Mouse (Mus musculus): ENCODE measurements at regions not wholly inside any gene's neighbourhood (a gene's known extent, or its start where the extent isn't known, plus 50 kb on each side); places are given as distances from the start of the nearest gene placed in this dataset.

DNA sequence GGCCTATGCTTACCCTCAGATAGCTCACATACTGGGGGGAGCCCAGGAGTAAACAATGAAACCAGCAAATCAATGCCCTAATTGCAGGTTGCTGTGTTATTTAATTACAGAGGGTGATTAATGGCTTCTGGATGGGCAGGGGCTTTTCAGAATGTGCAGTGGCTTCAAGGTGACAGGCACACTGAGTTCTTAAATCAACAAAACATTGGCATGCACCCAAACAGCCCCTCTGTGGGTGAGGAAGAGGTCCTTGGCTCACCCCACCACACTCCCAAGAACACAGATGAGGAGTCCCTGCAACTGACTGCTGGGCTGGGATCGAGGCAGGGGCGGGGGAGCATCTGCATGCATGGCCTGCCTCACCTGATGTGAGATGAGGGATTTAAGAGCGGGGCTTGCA is 255.5 kb downstream of the Cryba4 start:
- Histone ChIP-seq H3K36me3 (ENCODE audit: control insufficient read depth, insufficient read depth, low read length, poor library complexity, severe bottlenecking) (no peaks in the 10 kb centered on the region), H3K27ac (ENCODE audit: insufficient read depth, low read length) (no peak overlapping the region), H3K9ac (ENCODE audit: low read depth, poor library complexity, severe bottlenecking) (no peak overlapping the region), H3K27me3 (ENCODE audit: control insufficient read depth, insufficient read depth, low read length, poor library complexity, severe bottlenecking) (no peaks in the 10 kb centered on the region), H3K4me3 (ENCODE audit: low read depth, low read length) (no peak overlapping the region), H3K9me3 (replicated peaks; ENCODE audit: control insufficient read depth, insufficient read depth, low read length, poor library complexity, severe bottlenecking) (no peaks in the 10 kb centered on the region), H3K4me1 (ENCODE audit: control insufficient read depth, insufficient read depth, low read length) (no peaks in the 10 kb centered on the region)
- TF ChIP-seq POLR2A (IDR thresholded peaks at IDR 0.05; ENCODE audit: insufficient read depth, low read length) (no peak), EP300 (IDR thresholded peaks at IDR 0.05; ENCODE audit: insufficient read depth, low read depth, low read length) (no peak), CTCF (IDR thresholded peaks at IDR 0.05; ENCODE audit: low read depth, low read length) (no peak)

GRCm38 (mm10) chr5:112001742-112002701 is 250.3 kb downstream of the Cryba4 start:
- no peak overlapping the region for H3K9ac ChIP-seq (ENCODE audit: low read depth, poor library complexity, severe bottlenecking)
- no peaks in the 10 kb centered on the region for H3K27me3 ChIP-seq (ENCODE audit: control insufficient read depth, insufficient read depth, low read length, poor library complexity, severe bottlenecking)
- H3K4me1 ChIP-seq (ENCODE audit: control insufficient read depth, insufficient read depth, low read length) = no peaks in the 10 kb centered on the region
- TF ChIP-seq EP300 (IDR thresholded peaks at IDR 0.05; ENCODE audit: insufficient read depth, low read depth, low read length) (no peak), POLR2A (IDR thresholded peaks at IDR 0.05; ENCODE audit: insufficient read depth, low read length) (no peak), CTCF (IDR thresholded peaks at IDR 0.05; ENCODE audit: low read depth, low read length) (no peak)
- no peaks in the 10 kb centered on the region for H3K9me3 ChIP-seq (replicated peaks; ENCODE audit: control insufficient read depth, insufficient read depth, low read length, poor library complexity, severe bottlenecking)
- no peak overlapping the region for H3K27ac ChIP-seq (ENCODE audit: insufficient read depth, low read length)
- H3K36me3 ChIP-seq (ENCODE audit: control insufficient read depth, insufficient read depth, low read length, poor library complexity, severe bottlenecking) = no peaks in the 10 kb centered on the region
- H3K4me3 ChIP-seq (ENCODE audit: low read depth, low read length) = no peak overlapping the region

DNA sequence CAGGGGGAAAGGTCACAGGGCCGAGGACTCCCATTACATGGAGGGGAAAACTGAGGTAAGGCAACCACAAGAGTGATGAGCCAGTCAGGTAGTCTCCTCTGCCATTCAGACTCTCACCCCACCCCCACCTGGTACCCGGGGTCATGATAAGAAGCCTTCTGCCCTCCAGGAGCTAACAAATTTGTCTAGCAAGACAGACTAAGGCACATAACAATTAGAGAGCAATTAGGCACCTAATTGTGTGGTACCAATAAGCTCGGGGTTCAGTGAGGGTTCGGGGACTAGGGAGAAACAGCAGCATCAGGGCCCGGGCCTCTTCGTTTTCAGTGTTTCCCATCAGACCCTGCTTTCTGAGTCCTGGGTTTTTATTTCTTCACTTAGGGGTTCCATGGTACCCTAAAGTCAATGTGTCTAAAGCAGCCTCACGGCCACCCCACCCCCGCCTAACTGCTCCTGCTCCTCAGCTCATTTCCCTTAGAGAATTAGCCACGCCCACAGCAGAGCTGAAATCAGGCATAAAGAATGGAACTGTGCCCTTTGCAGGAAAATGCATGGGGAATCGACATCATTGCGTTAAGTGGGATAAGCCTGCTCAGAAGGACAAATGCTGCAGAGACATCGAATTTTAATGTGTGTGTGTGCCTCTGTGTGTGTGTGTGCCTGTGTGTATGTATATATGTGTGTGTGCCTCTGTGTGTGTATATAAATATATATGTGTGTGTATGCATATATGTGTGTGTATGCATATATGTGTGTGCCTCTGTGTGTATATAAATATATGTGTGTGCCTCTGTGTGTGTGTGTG is 249.3 kb downstream of the Cryba4 start:
- no peak overlapping the region for H3K9ac ChIP-seq (ENCODE audit: low read depth, poor library complexity, severe bottlenecking)
- no peaks in the 10 kb centered on the region for H3K4me1 ChIP-seq (ENCODE audit: control insufficient read depth, insufficient read depth, low read length)
- no peak overlapping the region for H3K4me3 ChIP-seq (ENCODE audit: low read depth, low read length)
- no peaks in the 10 kb centered on the region for H3K9me3 ChIP-seq (replicated peaks; ENCODE audit: control insufficient read depth, insufficient read depth, low read length, poor library complexity, severe bottlenecking)
- H3K27ac ChIP-seq (ENCODE audit: insufficient read depth, low read length) = no peak overlapping the region
- no peaks in the 10 kb centered on the region for H3K27me3 ChIP-seq (ENCODE audit: control insufficient read depth, insufficient read depth, low read length, poor library complexity, severe bottlenecking)
- H3K36me3 ChIP-seq (ENCODE audit: control insufficient read depth, insufficient read depth, low read length, poor library complexity, severe bottlenecking) = no peaks in the 10 kb centered on the region
- TF ChIP-seq POLR2A (IDR thresholded peaks at IDR 0.05; ENCODE audit: insufficient read depth, low read length) = no peak
- no peak for TF ChIP-seq EP300 (IDR thresholded peaks at IDR 0.05; ENCODE audit: insufficient read depth, low read depth, low read length)
- TF ChIP-seq CTCF (IDR thresholded peaks at IDR 0.05; ENCODE audit: low read depth, low read length) = no peak

DNA sequence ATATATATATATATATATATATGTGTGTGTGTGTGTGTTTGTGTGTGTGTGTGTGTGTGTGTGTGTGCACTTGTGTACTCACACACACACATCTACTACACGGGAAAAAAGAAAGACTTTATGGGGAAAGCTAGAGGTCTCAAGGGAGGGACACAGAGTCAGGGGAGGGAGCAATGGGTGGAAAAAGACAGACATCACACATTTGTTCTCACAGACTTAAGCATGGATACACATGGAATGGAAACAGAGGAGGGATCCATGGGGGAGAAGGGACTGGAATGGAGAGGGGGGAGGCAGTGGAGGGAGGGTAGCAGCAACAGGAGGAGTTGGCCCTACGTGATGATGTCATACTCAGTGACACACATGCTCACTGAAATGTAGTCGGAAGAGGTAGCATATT is 248.3 kb downstream of the Cryba4 start:
- Histone ChIP-seq H3K36me3 (ENCODE audit: control insufficient read depth, insufficient read depth, low read length, poor library complexity, severe bottlenecking) (no peaks in the 10 kb centered on the region), H3K4me1 (ENCODE audit: control insufficient read depth, insufficient read depth, low read length) (no peaks in the 10 kb centered on the region), H3K4me3 (ENCODE audit: low read depth, low read length) (no peak overlapping the region), H3K9ac (ENCODE audit: low read depth, poor library complexity, severe bottlenecking) (no peak overlapping the region), H3K27me3 (ENCODE audit: control insufficient read depth, insufficient read depth, low read length, poor library complexity, severe bottlenecking) (no peaks in the 10 kb centered on the region), H3K9me3 (replicated peaks; ENCODE audit: control insufficient read depth, insufficient read depth, low read length, poor library complexity, severe bottlenecking) (no peaks in the 10 kb centered on the region), H3K27ac (ENCODE audit: insufficient read depth, low read length) (no peak overlapping the region)
- TF ChIP-seq CTCF (IDR thresholded peaks at IDR 0.05; ENCODE audit: low read depth, low read length) = no peak
- no peak for TF ChIP-seq POLR2A (IDR thresholded peaks at IDR 0.05; ENCODE audit: insufficient read depth, low read length)
- no peak for TF ChIP-seq EP300 (IDR thresholded peaks at IDR 0.05; ENCODE audit: insufficient read depth, low read depth, low read length)

DNA sequence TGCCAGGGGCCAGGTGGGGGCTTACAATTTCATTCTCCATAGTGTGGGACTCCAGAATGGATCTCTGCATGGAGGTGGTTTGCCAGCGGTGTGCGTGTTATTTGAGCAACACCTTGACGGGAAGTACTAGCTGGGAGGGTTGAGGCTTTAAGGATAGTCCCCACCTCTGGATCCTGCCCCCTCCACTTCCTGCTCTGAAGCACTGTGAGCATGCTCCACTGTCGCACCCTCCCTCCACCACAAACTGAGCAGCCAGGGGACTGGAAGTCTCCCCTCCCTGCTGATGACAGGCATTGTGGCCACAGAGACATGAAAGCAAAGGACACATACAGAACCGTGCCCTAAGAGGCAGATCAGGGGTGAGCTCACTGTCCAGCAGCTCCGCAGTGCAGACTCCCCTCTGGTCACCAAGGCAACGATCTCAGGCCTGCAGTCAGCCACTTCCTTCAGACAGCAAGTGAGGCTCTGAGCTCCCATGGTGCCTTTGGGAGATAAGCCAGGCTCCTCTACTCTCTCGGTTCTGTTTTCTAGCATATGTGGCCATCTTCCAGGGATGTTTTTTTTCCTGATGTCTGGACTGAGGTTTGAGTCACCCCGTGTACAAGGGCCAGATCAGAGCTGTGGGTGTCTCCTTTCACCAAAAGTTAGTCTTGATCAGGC is 239.7 kb downstream of the Cryba4 start:
- Histone ChIP-seq H3K4me1 (ENCODE audit: control insufficient read depth, insufficient read depth, low read length) (no peaks in the 10 kb centered on the region), H3K27ac (ENCODE audit: insufficient read depth, low read length) (no peak overlapping the region), H3K27me3 (ENCODE audit: control insufficient read depth, insufficient read depth, low read length, poor library complexity, severe bottlenecking) (no peaks in the 10 kb centered on the region), H3K9ac (ENCODE audit: low read depth, poor library complexity, severe bottlenecking) (no peak overlapping the region), H3K4me3 (ENCODE audit: low read depth, low read length) (no peak overlapping the region), H3K36me3 (ENCODE audit: control insufficient read depth, insufficient read depth, low read length, poor library complexity, severe bottlenecking) (no peaks in the 10 kb centered on the region), H3K9me3 (replicated peaks; ENCODE audit: control insufficient read depth, insufficient read depth, low read length, poor library complexity, severe bottlenecking) (no peaks in the 10 kb centered on the region)
- TF ChIP-seq POLR2A (IDR thresholded peaks at IDR 0.05; ENCODE audit: insufficient read depth, low read length) (no peak), EP300 (IDR thresholded peaks at IDR 0.05; ENCODE audit: insufficient read depth, low read depth, low read length) (no peak), CTCF (IDR thresholded peaks at IDR 0.05; ENCODE audit: low read depth, low read length) (no peak)
